Mouse (Mus musculus): ENCODE results near the gene Gm6812. TPM values are rescaled to one million over a fixed set of nuclear protein-coding genes. Genes with fewer than 3 reads are reported as not detected.

Gm6812 gene
- not detected for polyA plus RNA-seq (2015; fragmentation: Illumina TruSeq; extraction: RNeasy Lipid Tissue Mini Kit (QIAGEN cat#74804); ENCODE audit: insufficient read depth, low read depth, low replicate concordance)

DNA sequence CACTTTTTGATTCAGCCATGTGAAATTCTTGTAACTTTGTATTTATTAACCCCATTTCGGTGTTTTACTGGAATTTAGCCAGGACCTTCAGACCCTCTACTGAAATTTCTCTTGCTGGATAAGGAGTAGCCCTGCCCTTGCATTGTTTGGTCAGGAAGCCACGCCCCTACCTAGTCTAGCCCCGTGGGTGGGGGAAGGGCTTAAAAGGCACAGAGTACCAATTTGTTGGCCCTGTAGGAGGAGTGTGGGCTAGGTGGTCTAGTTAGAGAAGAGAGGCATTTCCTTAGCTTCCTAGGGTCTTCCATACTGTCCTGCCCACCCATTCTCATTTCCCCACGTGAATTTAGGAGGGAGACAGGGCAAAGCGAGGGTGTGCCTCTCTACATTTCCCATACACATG is at the start of gene Gm6812:
TSS of gene Gm6812 (minus strand) at position 101 of the 400 bp plus-strand sequence.

Other genes with a start within 250 kb of the Gm6812 start
- 5.1 TPM for gene Fmr1, start 214.5 kb downstream of the Gm6812 start, polyA plus RNA-seq (2015; fragmentation: Illumina TruSeq; extraction: RNeasy Lipid Tissue Mini Kit (QIAGEN cat#74804); ENCODE audit: insufficient read depth, low read depth, low replicate concordance)
- gene Fmr1nb, start 131.2 kb downstream of the Gm6812 start, polyA plus RNA-seq (2015; fragmentation: Illumina TruSeq; extraction: RNeasy Lipid Tissue Mini Kit (QIAGEN cat#74804); ENCODE audit: insufficient read depth, low read depth, low replicate concordance), result not detected
- gene Gm14698, start 72.0 kb downstream of the Gm6812 start, polyA plus RNA-seq (2015; fragmentation: Illumina TruSeq; extraction: RNeasy Lipid Tissue Mini Kit (QIAGEN cat#74804); ENCODE audit: insufficient read depth, low read depth, low replicate concordance), result not detected